Mouse (Mus musculus) heart, postnatal 36 days (tissue): ENCODE measurements around the gene Sprr2i. TPM values are rescaled to one million over a fixed set of nuclear protein-coding genes. Genes with fewer than 3 reads are reported as not detected.

ENCODE experiments used
- DNase-seq, 2 experiments: peaks; one replicate each; pipeline ENCODE4 v3.0.0; 2021 to 2022
- intact Hi-C: fragments of 180-260 bp; cut with DNase I; formaldehyde crosslinking; loops from one replicate; pipeline ENCODE4 v1.15.1; 2025
- total RNA-seq, 2 experiments: library from RNA; stranded (reverse); gene quantifications; 2 replicates each; pipeline ENCODE4 v1.2.3; 2021

The Sprr2i gene
- not detected for total RNA-seq

- intact Hi-C loops = no loop called here
- DNase-seq = no peak
These were observed at the start of gene Sprr2i for GRCm38 (mm10) chr3:92407691-92408090. Gene Sprr2i, plus strand, starts transcription at chr3:92407991.

- intact Hi-C loops = no loop called here
- no peak for DNase-seq
These were observed 46.2 kb upstream of the Sprr2i start for GRCm38 (mm10) chr3:92361619-92362018.

- intact Hi-C loops = no loop called here
- DNase-seq = no peak
These were observed 42.9 kb upstream of the Sprr2i start, which contains the start of gene Sprr2f for GRCm38 (mm10) chr3:92364887-92365286. Gene Sprr2f, plus strand, starts transcription at chr3:92365187.

- no peak for DNase-seq
- intact Hi-C loops = no loop called here
These were observed 34.2 kb upstream of the Sprr2i start for GRCm38 (mm10) chr3:92373613-92374012.

GRCm38 (mm10) chr3:92385385-92385784, 22.4 kb upstream of the Sprr2i start, which contains the start of gene Sprr2h:
Gene Sprr2h, plus strand, starts transcription at chr3:92385685.
- DNase-seq = no peak
- intact Hi-C loops = no loop called here

- intact Hi-C loops = loop anchor here (2.0 kb wide), 1 partner anchor 116 kb away; no protein-coding TSS in a partner anchor
- no peak for DNase-seq
These were observed 13.5 kb upstream of the Sprr2i start for GRCm38 (mm10) chr3:92394301-92394700.

GRCm38 (mm10) chr3:92417782-92418181, 10.0 kb downstream of the Sprr2i start, which contains the start of gene Sprr2j-ps:
Gene Sprr2j-ps, plus strand, starts transcription at chr3:92418082.
- intact Hi-C loops = no loop called here
- DNase-seq = no peak

GRCm38 (mm10) chr3:92429323-92429722, 21.5 kb downstream of the Sprr2i start, which contains the start of gene Gm9774:
Gene Gm9774, minus strand, starts transcription at chr3:92429423.
- DNase-seq = no peak
- intact Hi-C loops = no loop called here

- no peak for DNase-seq
- intact Hi-C loops = no loop called here
These were observed 24.5 kb downstream of the Sprr2i start, which contains the start of gene Sprr2k for GRCm38 (mm10) chr3:92432282-92432681. Gene Sprr2k, plus strand, starts transcription at chr3:92432582.

- intact Hi-C loops = no loop called here
- no peak for DNase-seq
These were observed 30.9 kb downstream of the Sprr2i start, which contains the start of gene Sprr1b for GRCm38 (mm10) chr3:92438689-92439088. Gene Sprr1b, minus strand, starts transcription at chr3:92438789.

GRCm38 (mm10) chr3:92440177-92440576, 32.4 kb downstream of the Sprr2i start:
- intact Hi-C loops = no loop called here
- no peak for DNase-seq

GRCm38 (mm10) chr3:92455151-92455550, 47.4 kb downstream of the Sprr2i start:
- intact Hi-C loops = no loop called here
- DNase-seq = no peak

- intact Hi-C loops = no loop called here
These were observed 50.8 kb downstream of the Sprr2i start, which contains the start of gene Sprr3 for GRCm38 (mm10) chr3:92458620-92459019. Gene Sprr3, minus strand, starts transcription at chr3:92458720.

More at GRCm38 (mm10) chr3:92458620-92459019, 50.8 kb downstream of the Sprr2i start, which contains the start of gene Sprr3:
- no peak for DNase-seq

Other genes starting within 250 kb of the Sprr2i start
- gene Sprr2a1, start 192.2 kb upstream of the Sprr2i start, total RNA-seq = not detected
- gene Sprr2a2, start 192.1 kb upstream of the Sprr2i start, total RNA-seq = under 1 TPM; 0.38 to 0.58 TPM
- not detected for gene Sprr2a3, start 122.6 kb upstream of the Sprr2i start, total RNA-seq
- gene Sprr2b, start 91.4 kb upstream of the Sprr2i start, total RNA-seq = not detected
- gene Sprr2d, start 68.9 kb upstream of the Sprr2i start, total RNA-seq = not detected
- not detected for gene Sprr2e, start 55.8 kb upstream of the Sprr2i start, total RNA-seq
- not detected for gene Sprr2f, start 42.8 kb upstream of the Sprr2i start, total RNA-seq
- not detected for gene Sprr2h, start 22.3 kb upstream of the Sprr2i start, total RNA-seq
- gene Sprr2j-ps, start 10.1 kb downstream of the Sprr2i start, total RNA-seq = not detected
- gene Gm9774, start 21.4 kb downstream of the Sprr2i start, total RNA-seq = 1 to 10 TPM; 1.2 to 3.3 TPM
- not detected for gene Sprr2k, start 24.6 kb downstream of the Sprr2i start, total RNA-seq
- gene Sprr1b, start 30.8 kb downstream of the Sprr2i start, total RNA-seq = not detected
- gene Sprr3, start 50.7 kb downstream of the Sprr2i start, total RNA-seq = not detected
- not detected for gene Sprr1a, start 77.9 kb downstream of the Sprr2i start, total RNA-seq
- gene Sprr4, start 92.5 kb downstream of the Sprr2i start, total RNA-seq = not detected
- gene 2310046K23Rik, start 126.5 kb downstream of the Sprr2i start, total RNA-seq = not detected
- gene Ivl, start 165.7 kb downstream of the Sprr2i start, total RNA-seq = not detected
- not detected for gene Smcp, start 181.0 kb downstream of the Sprr2i start, total RNA-seq
- gene 2210017I01Rik, start 199.5 kb downstream of the Sprr2i start, total RNA-seq = not detected
- gene Lce6a, start 213.7 kb downstream of the Sprr2i start, total RNA-seq = not detected
- gene Lce1a1, start 240.3 kb downstream of the Sprr2i start, total RNA-seq = not detected
- gene Lce1b, start 248.9 kb downstream of the Sprr2i start, total RNA-seq = not detected